Mouse (Mus musculus) lung, embryonic 14.5 days (tissue): ENCODE results near the gene Men1. TPM values are rescaled to one million over a fixed set of nuclear protein-coding genes. Genes with fewer than 3 reads are reported as not detected.
"Not testable (repeated sequence)": the region's sequence is repeated elsewhere in the genome, so short reads cannot be mapped to it uniquely, and the experiment has no call there.

ENCODE experiments used
- ATAC-seq: fragments of 200-750 bp; cut with Nextera tagmentation; 2 replicates; pipeline ENCODE4 v1.8.0; 2017; ENCODE audit warnings: mild to moderate bottlenecking, moderate TSS enrichment, moderate library complexity; ENCODE audit not compliant: insufficient read depth
- DNase-seq: peaks from one replicate; pipeline ENCODE4 v3.0.0-alpha.2; 2015
- H3K27ac ChIP-seq: fragments of 300-500 bp; sonication (generic); 2 replicates; pipeline ENCODE4 v1.5.1; 2014; ENCODE audit warnings: low read depth, mild to moderate bottlenecking, moderate library complexity
- H3K27me3 ChIP-seq: fragments of 300-500 bp; sonication (generic); 2 replicates; pipeline ENCODE4 v1.6.1; 2014; ENCODE audit warnings: low read length, control low read depth; ENCODE audit not compliant: insufficient read depth
- H3K36me3 ChIP-seq: fragments of 300-500 bp; sonication (generic); 2 replicates; pipeline ENCODE4 v1.6.1; 2014; ENCODE audit warnings: control low read depth; ENCODE audit not compliant: insufficient read depth
- H3K4me1 ChIP-seq: fragments of 300-500 bp; sonication (generic); 2 replicates; pipeline ENCODE4 v1.6.1; 2014; ENCODE audit warnings: antibody characterized with exemption, control low read depth; ENCODE audit not compliant: insufficient read depth
- H3K4me2 ChIP-seq: fragments of 300-500 bp; sonication (generic); 2 replicates; pipeline ENCODE4 v1.6.1; 2014; ENCODE audit warnings: mild to moderate bottlenecking
- H3K4me3 ChIP-seq: fragments of 300-500 bp; sonication (generic); 2 replicates; pipeline ENCODE4 v1.5.1; 2014; ENCODE audit warnings: low read depth, low read length
- H3K9ac ChIP-seq: fragments of 300-500 bp; sonication (generic); 2 replicates; pipeline ENCODE4 v1.6.1; 2014
- H3K9me3 ChIP-seq: fragments of 300-500 bp; sonication (generic); 2 replicates; pipeline ENCODE4 v1.6.1; 2016; ENCODE audit warnings: low read depth, low read length, control low read depth
- CTCF ChIP-seq: IDR thresholded peaks from 2 replicates; pipeline ENCODE4 v1.5.1; 2016; ENCODE audit warnings: antibody characterized with exemption, low read depth
- WGBS: fragments of 180-500 bp; shearing (Covaris S2); extraction: QIAGEN DNeasy Blood & Tissue Kit; methylation state at CpG from one replicate; pipeline ENCODE4 v1.1.7; 2014; 5-methylcytosine and 5-hydroxymethylcytosine counted together
- polyA plus RNA-seq: library from polyadenylated mRNA; unstranded; fragments of >200 nt; fragmentation: Nextera tagmentation; extraction: Ambion mirVana; gene quantifications from 2 replicates; pipeline ENCODE4 v1.2.1, GENCODE M21; 2014

The Men1 gene
- 60.3 and 68.6 TPM in 2 replicates for polyA plus RNA-seq

GRCm38 (mm10) chr19:6334673-6335457 lies at the start of gene Men1:
Gene Men1, plus strand, starts transcription at chr19:6334979.
- peak; percentile 98 for DNase-seq
- Histone ChIP-seq H3K9ac (peak within 1 kb of the TSS; percentile 68), H3K4me1 (peaks cover 9% of the 10 kb centered on the region), H3K27me3 (no peaks in the 10 kb centered on the region), H3K4me3 (peak within 1 kb of the TSS; percentile 78), H3K36me3 (peaks cover 35% of the 10 kb centered on the region), H3K9me3 (no peaks in the 10 kb centered on the region), H3K4me2 (peak within 1 kb of the TSS; percentile 90), H3K27ac (peak within 1 kb of the TSS; percentile 85)
- peak; percentile 94 for ATAC-seq
- under 1% methylated on average over 43 of the region's 43 CpGs for WGBS
- peak; percentile 56 for TF ChIP-seq CTCF

GRCm38 (mm10) chr19:6285226-6285625 lies 49.6 kb upstream of the Men1 start:
- Histone ChIP-seq H3K36me3 (peaks cover 80% of the 10 kb centered on the region), H3K9me3 (no peaks in the 10 kb centered on the region), H3K9ac (no peak overlapping the region), H3K4me1 (peaks cover 4% of the 10 kb centered on the region; the same call in 1 of the 2 replicates), H3K27me3 (no peaks in the 10 kb centered on the region), H3K4me2 (0 out of 2 replicates have a peak overlapping the region, but pooled peaks have one; percentile 7), H3K27ac (no peak overlapping the region), H3K4me3 (no peak overlapping the region)
- DNase-seq (no peak), ATAC-seq (no peak)
- WGBS = 57% methylated on average over 8 of the region's 8 CpGs
- no peak for TF ChIP-seq CTCF

GRCm38 (mm10) chr19:6285632-6286433 lies 48.9 kb upstream of the Men1 start:
- H3K27ac ChIP-seq = peak overlapping the region; percentile 58
- ATAC-seq = no peak

DNA sequence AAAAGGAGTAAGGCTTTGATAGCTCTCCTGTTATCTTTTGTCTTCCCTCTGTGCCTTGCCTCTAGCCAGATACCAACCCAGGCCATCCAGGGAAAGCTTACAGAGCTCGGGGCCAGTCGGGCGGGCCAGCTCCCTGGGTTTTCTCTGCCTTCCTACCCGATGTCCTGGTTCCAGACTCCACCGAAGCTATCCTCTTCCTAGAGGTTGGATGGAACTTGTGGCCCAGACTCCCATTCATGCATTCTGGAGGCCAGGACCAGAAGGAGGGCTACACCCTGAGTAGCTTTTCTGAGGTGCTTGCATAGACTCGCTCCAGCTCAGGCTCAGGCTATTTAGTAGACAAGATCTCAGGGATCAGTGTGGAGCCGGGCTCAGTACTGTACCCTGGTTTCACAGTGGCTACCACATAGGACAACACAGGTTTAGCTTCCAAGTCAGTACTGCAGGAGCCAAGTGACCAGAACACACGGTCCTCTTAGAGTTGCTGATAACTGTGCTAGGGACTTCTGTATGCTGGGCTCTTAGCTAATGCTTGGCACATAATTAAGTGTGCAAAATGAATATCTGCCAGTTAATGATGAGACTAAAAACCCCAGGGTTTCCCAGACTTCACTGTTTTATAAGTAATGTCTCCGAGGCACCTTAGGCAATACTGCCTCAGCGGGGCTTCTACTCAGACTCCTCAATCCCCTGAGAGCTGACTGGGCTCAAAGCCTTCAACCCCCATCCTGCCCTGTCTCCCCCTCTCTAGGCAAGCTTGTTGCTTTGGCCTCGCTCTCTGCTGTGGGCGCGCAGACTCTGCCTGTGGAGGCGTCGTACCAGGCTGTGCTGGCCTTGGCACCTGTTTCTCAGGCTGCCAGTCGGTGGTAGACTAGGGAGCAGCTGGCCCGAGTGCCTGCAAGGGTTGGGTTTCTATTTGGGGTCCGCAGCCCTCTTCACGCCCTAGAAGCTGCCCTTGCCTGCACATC lies 48.1 kb upstream of the Men1 start:
- Histone ChIP-seq H3K9ac (no peak overlapping the region), H3K4me1 (peaks cover 4% of the 10 kb centered on the region; the same call in 1 of the 2 replicates), H3K36me3 (peaks cover 69% of the 10 kb centered on the region), H3K4me3 (no peak overlapping the region), H3K9me3 (no peaks in the 10 kb centered on the region), H3K27ac (peak overlapping the region; percentile 58), H3K27me3 (no peaks in the 10 kb centered on the region), H3K4me2 (no peak overlapping the region)
- DNase-seq (no peak), ATAC-seq (no peak)
- WGBS = 79% methylated on average over 19 of the region's 19 CpGs
- no peak for TF ChIP-seq CTCF

More at GRCm38 (mm10) chr19:6285632-6286433, 48.9 kb upstream of the Men1 start:
- Histone ChIP-seq H3K4me1 (peaks cover 4% of the 10 kb centered on the region; the same call in 1 of the 2 replicates), H3K9me3 (no peaks in the 10 kb centered on the region), H3K4me2 (0 out of 2 replicates have a peak overlapping the region, but pooled peaks have one; percentile 7), H3K9ac (no peak overlapping the region), H3K27me3 (no peaks in the 10 kb centered on the region), H3K4me3 (no peak overlapping the region), H3K36me3 (peaks cover 74% of the 10 kb centered on the region)
- no peak for TF ChIP-seq CTCF
- 45% methylated on average over 7 of the region's 7 CpGs for WGBS
- peak; percentile 45 for DNase-seq

DNA sequence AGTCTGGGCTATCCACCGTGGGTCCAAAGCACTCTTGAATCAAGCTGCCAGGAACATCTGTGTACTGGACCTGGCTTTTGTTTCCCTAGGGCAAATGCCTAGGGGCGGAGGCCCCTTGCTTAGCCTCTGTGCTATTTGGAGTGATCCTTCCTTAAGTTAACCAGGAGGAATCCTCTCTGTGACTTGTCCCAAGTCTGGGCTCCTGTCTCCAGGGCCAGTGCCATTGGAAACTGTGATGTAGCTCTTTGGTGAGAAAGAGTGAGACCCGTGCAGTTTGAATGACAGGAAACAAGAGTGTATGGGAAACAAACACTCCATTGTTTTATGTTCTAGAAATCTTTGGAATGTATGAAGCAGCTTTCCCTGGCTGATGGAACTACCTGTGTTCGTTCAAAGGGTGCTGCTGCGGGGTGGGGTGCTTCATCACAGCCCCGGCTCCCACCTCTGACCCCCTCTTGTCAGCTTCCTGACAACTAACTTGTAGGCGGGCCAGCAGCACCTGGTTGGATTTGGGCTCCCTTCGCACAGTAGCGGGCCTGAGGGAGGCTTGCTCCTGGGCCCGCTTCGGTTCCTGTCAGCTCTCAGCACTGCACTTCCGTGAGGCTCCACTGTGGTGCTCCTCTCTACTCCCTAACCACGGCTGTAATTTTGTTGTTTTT lies 46.4 kb upstream of the Men1 start:
- ATAC-seq (no peak), DNase-seq (peak; percentile 39)
- peaks cover 65% of the 10 kb centered on the region for H3K36me3 ChIP-seq
- H3K9ac ChIP-seq = no peak overlapping the region
- H3K9me3 ChIP-seq = no peaks in the 10 kb centered on the region
- H3K4me3 ChIP-seq = no peak overlapping the region
- peak overlapping the region; percentile 42 for H3K27ac ChIP-seq
- no peak for TF ChIP-seq CTCF
- H3K27me3 ChIP-seq = no peaks in the 10 kb centered on the region
- H3K4me2 ChIP-seq = no peak overlapping the region
- 47% methylated on average over 13 of the region's 13 CpGs for WGBS
- H3K4me1 ChIP-seq = peaks cover 4% of the 10 kb centered on the region; the same call in 1 of the 2 replicates

GRCm38 (mm10) chr19:6289696-6290238 lies 45.0 kb upstream of the Men1 start:
- 88% methylated on average over 14 of the region's 14 CpGs for WGBS
- Histone ChIP-seq H3K4me1 (peaks cover 4% of the 10 kb centered on the region; the same call in 1 of the 2 replicates), H3K36me3 (peaks cover 68% of the 10 kb centered on the region), H3K9me3 (no peaks in the 10 kb centered on the region), H3K4me3 (no peak overlapping the region), H3K4me2 (no peak overlapping the region), H3K27me3 (no peaks in the 10 kb centered on the region), H3K27ac (no peak overlapping the region), H3K9ac (no peak overlapping the region)
- 0 out of 2 replicates have a peak, but pooled peaks have one; percentile 24 for TF ChIP-seq CTCF
- DNase-seq (no peak), ATAC-seq (no peak)

DNA sequence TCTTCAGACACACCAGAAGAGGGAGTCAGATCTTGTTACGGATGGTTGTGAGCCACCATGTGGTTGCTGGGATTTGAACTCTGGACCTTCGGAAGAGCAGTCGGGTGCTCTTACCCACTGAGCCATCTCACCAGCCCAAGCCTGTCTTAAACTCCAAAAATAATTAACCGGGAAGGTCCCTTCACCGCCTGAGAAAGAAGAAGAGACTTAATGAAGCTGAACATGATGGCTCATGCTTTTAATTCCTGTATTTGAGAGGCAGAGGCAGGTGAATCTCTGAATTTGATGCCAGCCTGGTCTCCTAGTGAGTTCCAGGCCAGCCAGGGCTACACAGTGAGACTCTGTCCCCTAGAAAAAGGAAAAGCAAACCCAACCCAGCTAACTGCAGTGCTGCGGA lies 44.1 kb upstream of the Men1 start:
- H3K4me3 ChIP-seq, H3K4me1 ChIP-seq, DNase-seq, ATAC-seq, H3K27ac ChIP-seq, H3K9me3 ChIP-seq, H3K27me3 ChIP-seq, H3K9ac ChIP-seq, H3K4me2 ChIP-seq: not testable (repeated sequence)
- H3K36me3 ChIP-seq = peaks cover 68% of the 10 kb centered on the region
- 90% methylated on average over 4 of the region's 6 CpGs for WGBS
